10 mouse cellular contexts compared by ENCODE assay signal in genomic region chr10:78463769-78464167, GRCm38 (mm10). TPM values are rescaled to one million over a fixed set of nuclear protein-coding genes. Genes with fewer than 3 reads are reported as not detected.
DNase-seq lines count a peak whose midpoint lies in the region; ATAC-seq and TF ChIP-seq lines count a peak whose summit lies in the region.
"Had no signal": no experiment of that assay in that cellular context is flagged by ENCODE, and none has a peak within 500 bp of the region (broad histone marks: within the 10 kb centered on the region; RNA-seq: fewer than 3 reads in every experiment).

No protein-coding gene starts in this region.

- H3K27me3 ChIP-seq in embryonic facial prominence, embryonic 13.5 days, result no peaks in the 10 kb centered on the region
- H3K27me3 ChIP-seq in intestine, embryonic 16.5 days (replicated peaks; ENCODE audit: control insufficient read depth, insufficient read depth, low read length), result no peaks in the 10 kb centered on the region
- no peaks in the 10 kb centered on the region for H3K27me3 ChIP-seq in myocyte (ENCODE audit: control insufficient read depth, insufficient read depth, insufficient read length)

- intact Hi-C loops in left cerebral cortex, adult 2 months (cut with DNase I), result loop anchor here (1.0 kb wide), 1 partner anchor 111 kb away; the partner anchor contains the start of gene Ilvbl
- intact Hi-C loops in left cerebral cortex, postnatal 14 days (cut with DNase I), result no loop called here

- H3K4me1 ChIP-seq in embryonic facial prominence, embryonic 13.5 days, result peaks cover 34% of the 10 kb centered on the region
- peaks cover 29% of the 10 kb centered on the region for H3K4me1 ChIP-seq in intestine, embryonic 16.5 days (ENCODE audit: control insufficient read depth, insufficient read depth, low read length)

- H3K9me3 ChIP-seq in embryonic facial prominence, embryonic 13.5 days, result no peaks in the 10 kb centered on the region
- no peaks in the 10 kb centered on the region for H3K9me3 ChIP-seq in intestine, embryonic 16.5 days (ENCODE audit: control insufficient read depth, low read length)

- no peak for TF ChIP-seq CTCF in left cerebral cortex, adult 2 months (IDR thresholded peaks at IDR 0.05)

- no peak for DNase-seq in left cerebral cortex, adult 2 months (ENCODE audit: extremely low spot score in 1 of 2, low spot score in 2 of 2)
- no peak for DNase-seq in left cerebral cortex, postnatal 14 days (ENCODE audit: low spot score in 2 of 2)
- no peak for DNase-seq in right cerebral cortex, postnatal 14 days
- DNase-seq in right cerebral cortex, postnatal 25 days, result no peak
- no peak for DNase-seq in frontal cortex, adult 2 months (ENCODE audit: extremely low spot score in 1 of 2, low spot score in 1 of 2)
- DNase-seq: adrenal gland, adult 2 months had no signal

- peak overlapping the region; percentile 99 for H3K4me2 ChIP-seq in embryonic facial prominence, embryonic 13.5 days
- peak overlapping the region; percentile 96 for H3K4me2 ChIP-seq in intestine, embryonic 16.5 days (ENCODE audit: low read depth, low read length)
- peak overlapping the region; percentile 95 for H3K4me2 ChIP-seq in myocyte (ENCODE audit: low read depth)

- WGBS in embryonic facial prominence, embryonic 13.5 days, result 78% methylated on average over 3 of the region's 3 CpGs
- WGBS in intestine, embryonic 16.5 days, result 73% methylated on average over 3 of the region's 3 CpGs

- ATAC-seq in embryonic facial prominence, embryonic 13.5 days (ENCODE audit: insufficient number of reproducible peaks, insufficient read depth, low FRiP score, low TSS enrichment, low read depth), result no peak
- 0 out of 2 replicates have a peak, but pooled peaks have one; percentile 0 for ATAC-seq in intestine, embryonic 16.5 days

- H3K79me2 ChIP-seq in myocyte (ENCODE audit: control insufficient read depth, insufficient read depth), result no peaks in the 10 kb centered on the region

- peak overlapping the region; percentile 78 for H3K9ac ChIP-seq in embryonic facial prominence, embryonic 13.5 days
- H3K9ac ChIP-seq in intestine, embryonic 16.5 days (ENCODE audit: low read depth, low read length), result peak overlapping the region; percentile 83

- H3K4me3 ChIP-seq in left cerebral cortex, adult 2 months, result peak overlapping the region; percentile 97
- peak overlapping the region; percentile 70 for H3K4me3 ChIP-seq in embryonic facial prominence, embryonic 13.5 days
- peak overlapping the region; percentile 75 for H3K4me3 ChIP-seq in intestine, embryonic 16.5 days (ENCODE audit: low read length)
- peak overlapping the region; percentile 58 for H3K4me3 ChIP-seq in myocyte

- no peak for TF ChIP-seq POLR2A in myocyte (IDR thresholded peaks at IDR 0.05; ENCODE audit: insufficient read length, low read depth)

- peak overlapping the region; percentile 23 for H3ac ChIP-seq in myocyte (ENCODE audit: control insufficient read depth, insufficient read length)

- no peaks in the 10 kb centered on the region for H3K36me3 ChIP-seq in embryonic facial prominence, embryonic 13.5 days
- H3K36me3 ChIP-seq in intestine, embryonic 16.5 days (ENCODE audit: control insufficient read depth, insufficient read depth, low read length), result no peaks in the 10 kb centered on the region
- no peaks in the 10 kb centered on the region for H3K36me3 ChIP-seq in myocyte (ENCODE audit: control insufficient read depth, insufficient read depth)

- H3K27ac ChIP-seq in left cerebral cortex, adult 2 months, result peak overlapping the region; percentile 86
- H3K27ac ChIP-seq in embryonic facial prominence, embryonic 13.5 days, result no peak overlapping the region
- peak overlapping the region; percentile 92 for H3K27ac ChIP-seq in intestine, embryonic 16.5 days (ENCODE audit: low read length)

TF ChIP-seq in myocyte, 11 proteins besides CTCF, POLR2A, EP300 and RAD21:
- TF ChIP-seq REST (IDR thresholded peaks at IDR 0.05; ENCODE audit: insufficient read depth, insufficient read length) (no peak), TCF12 (IDR thresholded peaks at IDR 0.05; ENCODE audit: insufficient read depth, poor library complexity, severe bottlenecking) (no peak), E2F4 (IDR thresholded peaks at IDR 0.05; ENCODE audit: insufficient read depth) (no peak), MYOG (IDR thresholded peaks at IDR 0.05; ENCODE audit: control insufficient read depth in 1 of 3, insufficient read depth in 1 of 3, insufficient read length in 2 of 3, low read depth in 2 of 3) (no peak), MAX (IDR thresholded peaks at IDR 0.05; ENCODE audit: low read depth) (no peak), CEBPB (IDR thresholded peaks at IDR 0.05; ENCODE audit: insufficient read depth, poor library complexity, severe bottlenecking) (no peak), USF1 (IDR thresholded peaks at IDR 0.05; ENCODE audit: low read depth) (no peak), TCF3 (IDR thresholded peaks at IDR 0.05; ENCODE audit: insufficient read length, low read depth) (no peak), POLR2AphosphoS2 (IDR thresholded peaks at IDR 0.05; ENCODE audit: insufficient read length, low read depth) (no peak)

RNA-seq across cellular contexts. Expression of gene Pdxk, which starts 1.0 kb away (rescaled TPM):
- 100 to 1,000 TPM; 114 to 118 TPM for total RNA-seq in left cerebral cortex, adult 2 months (2021)
- 10 to 100 TPM; 92.2 to 92.3 TPM for total RNA-seq in left cerebral cortex, postnatal 14 days (2021)
- polyA plus RNA-seq in embryonic facial prominence, embryonic 13.5 days (2015; fragmentation: Nextera tagmentation; extraction: Ambion mirVana), result 12.6 and 13.1 TPM in 2 replicates
- 35.9 and 39.9 TPM in 2 replicates for polyA plus RNA-seq in intestine, embryonic 16.5 days (2015; fragmentation: Nextera tagmentation; extraction: Ambion mirVana)
- polyA plus RNA-seq in myocyte (2012; fragmentation: generic; extraction: Trizol), result 5.7 TPM
- 80.2 and 80.9 TPM in 2 replicates for polyA plus RNA-seq in frontal cortex, adult 2 months (2012; rRNA removed)

RNA-seq across cellular contexts. Expression of gene Cstb, which starts 38.3 kb away (rescaled TPM):
- 10 to 100 TPM; 41.0 to 41.7 TPM for total RNA-seq in left cerebral cortex, adult 2 months (2021)
- total RNA-seq in left cerebral cortex, postnatal 14 days (2021), result 10 to 100 TPM; 35.9 to 39.2 TPM
- 222 and 253 TPM in 2 replicates for polyA plus RNA-seq in embryonic facial prominence, embryonic 13.5 days (2015; fragmentation: Nextera tagmentation; extraction: Ambion mirVana)
- 288 and 325 TPM in 2 replicates for polyA plus RNA-seq in intestine, embryonic 16.5 days (2015; fragmentation: Nextera tagmentation; extraction: Ambion mirVana)
- 197 TPM for polyA plus RNA-seq in myocyte (2012; fragmentation: generic; extraction: Trizol)
- polyA plus RNA-seq in frontal cortex, adult 2 months (2012; rRNA removed), result 69.5 and 75.2 TPM in 2 replicates

RNA-seq across cellular contexts. Expression of gene Rrp1, which starts 50.9 kb away (rescaled TPM):
- total RNA-seq in left cerebral cortex, adult 2 months (2021), result 100 to 1,000 TPM; 339 to 348 TPM
- total RNA-seq in left cerebral cortex, postnatal 14 days (2021), result 100 to 1,000 TPM; 355 to 365 TPM
- polyA plus RNA-seq in embryonic facial prominence, embryonic 13.5 days (2015; fragmentation: Nextera tagmentation; extraction: Ambion mirVana), result 322 and 364 TPM in 2 replicates
- polyA plus RNA-seq in intestine, embryonic 16.5 days (2015; fragmentation: Nextera tagmentation; extraction: Ambion mirVana), result 252 and 268 TPM in 2 replicates
- polyA plus RNA-seq in myocyte (2012; fragmentation: generic; extraction: Trizol), result 180 TPM
- 699 and 728 TPM in 2 replicates for polyA plus RNA-seq in frontal cortex, adult 2 months (2012; rRNA removed)

RNA-seq across cellular contexts. Expression of gene Olfr1358, which starts 53.5 kb away (rescaled TPM):
- not detected for total RNA-seq in left cerebral cortex, adult 2 months (2021)
- total RNA-seq in left cerebral cortex, postnatal 14 days (2021), result not detected
- not detected in 2 replicates for polyA plus RNA-seq in embryonic facial prominence, embryonic 13.5 days (2015; fragmentation: Nextera tagmentation; extraction: Ambion mirVana)
- not detected in 2 replicates for polyA plus RNA-seq in intestine, embryonic 16.5 days (2015; fragmentation: Nextera tagmentation; extraction: Ambion mirVana)
- polyA plus RNA-seq in myocyte (2012; fragmentation: generic; extraction: Trizol), result not detected
- polyA plus RNA-seq in frontal cortex, adult 2 months (2012; rRNA removed), result not detected in 2 replicates
- total RNA-seq: adrenal gland, adult 2 months; layer of hippocampus, postnatal 25 days had no signal
- polyA plus RNA-seq: adrenal gland, adult 2 months had no signal
